Mouse (Mus musculus) megakaryocyte progenitor cell, adult 5-6 weeks (primary cell): ENCODE data around the gene Mthfr. TPM values are rescaled to one million over a fixed set of nuclear protein-coding genes. Genes with fewer than 3 reads are reported as not detected.

Experiments
- ATAC-seq: replicated peaks from 2 replicates; pipeline ENCODE4 v1.8.0; 2016; ENCODE audit warnings: mild to moderate bottlenecking, moderate TSS enrichment, inconsistent platforms; ENCODE audit not compliant: poor library complexity
- total RNA-seq, 2 experiments: library from RNA; stranded (forward) in 1 of 2; stranded (reverse) in 1 of 2; fragments of 157-497, 149-512 nt in 1 of 2; fragments of 200-1000 nt in 1 of 2; gene quantifications; 2 replicates each; pipeline versions ENCODE4 v1.2.3 to v1.2.4; 2015 to 2017

Mthfr gene
- total RNA-seq, 2 experiments from 2014 or later, result 6.2 to 7.2 TPM

DNA sequence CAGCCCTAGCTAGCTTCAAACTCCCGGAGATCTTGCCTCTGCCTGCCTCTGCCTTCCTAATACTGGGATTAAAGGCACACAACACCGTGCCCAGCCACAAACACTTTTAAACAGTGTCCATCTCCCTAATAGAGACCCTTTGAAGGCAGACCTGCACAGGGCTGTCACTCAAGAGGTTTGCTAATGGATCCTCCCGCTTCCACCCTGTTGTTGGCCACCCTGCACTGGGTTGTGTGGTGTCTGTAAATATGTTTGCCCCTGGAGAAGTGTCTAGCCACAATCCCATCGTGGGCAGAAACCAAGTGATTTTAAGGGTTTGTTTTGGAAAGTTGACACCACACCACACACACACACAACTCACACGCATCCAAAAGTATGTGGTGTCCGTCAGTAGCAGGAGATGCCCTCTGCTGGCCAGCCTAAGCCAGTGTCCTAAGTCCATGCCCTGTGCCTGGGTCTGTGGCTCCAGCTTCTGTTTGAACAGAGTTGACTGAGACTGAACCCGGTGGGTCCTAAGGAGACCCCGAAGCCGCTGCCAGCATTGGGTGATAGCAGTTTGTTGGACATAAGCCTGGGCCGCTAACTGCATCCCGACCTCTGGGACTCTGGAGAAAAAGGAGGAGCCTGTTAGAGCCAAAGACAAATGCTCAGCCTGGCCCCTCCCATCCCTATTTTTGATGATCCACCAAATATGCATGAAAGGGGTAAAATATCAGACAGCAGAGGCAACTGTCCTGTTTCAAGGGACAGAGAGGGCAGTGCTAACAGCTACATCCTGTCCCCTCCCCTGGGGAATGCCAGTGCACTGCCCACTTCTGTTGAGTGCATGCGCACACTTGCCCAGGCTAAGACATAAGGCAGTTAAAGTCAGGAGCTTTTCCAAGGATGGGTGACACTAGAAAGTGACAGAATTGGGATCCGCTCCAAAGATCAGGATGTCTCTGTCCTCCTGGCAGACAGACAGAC, 21.5 kb downstream of the Mthfr start:
- ATAC-seq, result peak; percentile 82

DNA sequence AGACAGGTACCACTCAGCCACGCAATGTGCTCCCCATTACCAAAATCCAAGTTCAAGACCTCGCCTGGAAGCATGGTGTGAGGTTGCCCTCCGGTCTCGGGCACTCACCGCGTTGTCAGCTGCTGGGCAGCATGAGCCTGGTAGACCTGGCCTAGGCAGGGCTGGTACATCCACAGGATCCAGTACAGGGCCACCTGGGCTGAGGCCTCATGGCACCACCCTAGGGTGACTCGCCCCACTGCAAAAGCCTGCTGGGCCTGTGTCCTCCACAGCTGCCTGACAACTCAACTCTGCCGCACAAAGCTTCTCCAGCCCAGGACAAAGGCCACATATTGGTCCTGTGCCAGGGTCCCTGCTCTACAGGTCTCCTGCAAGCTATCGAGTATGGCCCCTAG, 22.2 kb downstream of the Mthfr start:
- no peak for ATAC-seq

DNA sequence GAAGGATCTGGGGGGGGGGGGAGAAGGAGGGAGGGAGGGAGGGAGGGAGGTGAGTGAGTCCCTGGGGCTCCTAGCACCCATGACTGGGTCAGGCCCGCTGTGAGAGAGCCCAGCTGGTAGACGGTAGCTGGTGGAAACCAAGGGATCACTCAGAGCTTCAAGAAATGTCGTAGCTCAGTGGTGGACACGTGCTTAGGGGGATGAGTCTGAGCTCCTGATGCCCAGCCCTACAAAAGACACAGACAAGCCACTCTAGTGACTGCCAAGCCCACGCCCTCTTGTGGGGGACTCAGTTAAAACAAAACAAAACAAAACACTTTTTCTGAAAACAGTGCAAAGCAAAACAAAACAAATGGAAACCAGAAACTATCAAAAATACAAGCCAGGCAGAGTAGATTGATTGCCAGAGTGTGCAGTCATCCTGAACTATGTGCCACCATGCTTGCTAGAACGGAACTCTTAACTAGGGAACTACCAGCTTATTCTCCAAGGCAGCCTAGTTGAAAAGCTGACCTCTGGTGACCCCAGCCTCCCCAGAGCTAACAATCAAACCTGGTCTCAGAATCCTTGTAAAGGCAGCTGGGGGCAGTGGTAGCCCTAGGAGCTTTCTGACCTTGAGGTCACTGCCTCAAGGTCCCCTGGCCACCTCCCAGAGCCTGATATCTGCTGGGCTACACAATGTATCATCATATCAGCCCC, 27.0 kb downstream of the Mthfr start:
- ATAC-seq, result peak; percentile 54

DNA sequence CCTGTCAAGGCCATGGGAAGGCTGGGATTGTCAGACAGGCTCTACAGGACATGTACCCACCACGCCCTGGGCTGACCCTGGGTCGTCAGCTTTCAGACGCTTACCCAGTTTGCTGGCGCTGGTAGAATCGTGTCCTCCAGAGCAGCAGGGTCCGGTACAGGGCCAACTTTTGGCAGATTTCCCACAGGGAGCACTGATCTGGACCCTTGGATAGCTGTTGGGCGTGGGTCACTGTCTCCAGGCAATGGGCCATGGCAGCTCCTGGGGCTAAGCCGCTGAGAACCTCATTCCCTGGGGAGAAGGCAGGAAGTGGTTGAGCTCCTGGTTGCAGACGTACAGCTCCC, 27.5 kb downstream of the Mthfr start:
- ATAC-seq, result no peak

DNA sequence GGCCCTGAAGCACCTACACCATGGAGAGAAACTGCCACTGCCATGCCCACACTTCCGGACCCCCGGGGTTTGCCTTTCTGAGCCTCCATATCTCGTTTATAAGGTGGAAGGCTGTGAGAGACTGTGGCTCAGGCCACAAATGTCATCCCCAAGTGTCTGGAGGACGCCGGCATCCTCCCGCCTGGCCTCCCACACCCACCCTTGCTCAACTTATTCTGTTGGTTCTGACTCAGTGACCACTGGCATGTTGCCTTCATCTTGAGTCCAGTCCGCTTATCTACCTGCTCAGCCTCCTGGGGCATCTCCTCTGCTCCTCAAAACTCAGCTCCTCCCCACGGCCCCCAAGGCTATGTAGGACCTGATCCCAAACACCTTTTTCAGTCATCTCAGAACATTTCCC, 28.5 kb downstream of the Mthfr start:
- no peak for ATAC-seq

DNA sequence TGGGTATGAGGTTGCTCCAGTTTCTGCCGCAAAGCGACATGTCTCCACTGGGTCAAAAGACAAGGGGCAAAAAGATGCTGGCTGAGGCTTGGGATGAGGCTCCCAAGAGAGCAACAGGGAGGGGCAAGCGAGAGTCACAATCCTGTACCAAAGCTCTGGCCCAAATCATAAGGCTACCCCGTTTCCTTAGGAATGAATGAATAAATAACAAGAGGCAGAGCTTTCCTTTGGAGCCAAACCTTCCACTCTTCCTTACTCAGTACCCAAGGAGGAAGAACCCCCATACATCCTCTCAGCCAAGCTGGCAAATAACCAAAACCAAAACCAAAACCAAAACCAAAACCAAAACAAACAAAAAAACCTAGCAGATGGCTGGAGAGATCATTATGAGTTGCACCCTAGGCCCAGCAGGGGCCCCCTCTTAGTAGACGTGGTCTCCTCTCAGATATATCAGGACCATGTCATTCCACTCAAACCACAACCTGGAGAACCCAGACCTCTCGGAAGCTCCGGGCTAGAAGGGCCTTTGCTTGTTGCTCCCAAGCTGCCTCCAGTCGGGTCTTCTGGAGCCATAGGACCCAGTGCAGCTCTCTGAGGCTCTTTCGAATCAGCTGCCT, 30.8 kb downstream of the Mthfr start:
- ATAC-seq, result peak; percentile 40

DNA sequence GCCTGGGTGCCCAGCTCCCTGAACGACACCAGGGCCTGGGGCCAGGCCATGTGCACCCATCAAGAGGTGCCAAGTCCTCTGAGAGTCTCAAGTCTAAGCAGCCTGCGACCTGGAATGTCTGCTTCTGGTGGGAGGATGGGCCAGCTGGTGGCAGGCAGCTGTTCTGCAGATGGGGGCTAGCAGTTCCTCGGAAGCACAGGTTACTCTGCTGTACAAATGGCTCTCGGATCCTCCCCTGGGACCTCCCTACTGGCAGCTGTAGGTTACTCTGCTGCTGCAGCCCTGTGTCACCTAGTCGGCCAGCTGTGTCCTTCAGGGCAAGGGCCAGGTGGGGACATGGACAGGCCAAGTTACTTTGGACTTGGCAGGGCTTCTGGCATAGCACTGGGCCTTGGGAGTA, 32.6 kb downstream of the Mthfr start:
- no peak for ATAC-seq

DNA sequence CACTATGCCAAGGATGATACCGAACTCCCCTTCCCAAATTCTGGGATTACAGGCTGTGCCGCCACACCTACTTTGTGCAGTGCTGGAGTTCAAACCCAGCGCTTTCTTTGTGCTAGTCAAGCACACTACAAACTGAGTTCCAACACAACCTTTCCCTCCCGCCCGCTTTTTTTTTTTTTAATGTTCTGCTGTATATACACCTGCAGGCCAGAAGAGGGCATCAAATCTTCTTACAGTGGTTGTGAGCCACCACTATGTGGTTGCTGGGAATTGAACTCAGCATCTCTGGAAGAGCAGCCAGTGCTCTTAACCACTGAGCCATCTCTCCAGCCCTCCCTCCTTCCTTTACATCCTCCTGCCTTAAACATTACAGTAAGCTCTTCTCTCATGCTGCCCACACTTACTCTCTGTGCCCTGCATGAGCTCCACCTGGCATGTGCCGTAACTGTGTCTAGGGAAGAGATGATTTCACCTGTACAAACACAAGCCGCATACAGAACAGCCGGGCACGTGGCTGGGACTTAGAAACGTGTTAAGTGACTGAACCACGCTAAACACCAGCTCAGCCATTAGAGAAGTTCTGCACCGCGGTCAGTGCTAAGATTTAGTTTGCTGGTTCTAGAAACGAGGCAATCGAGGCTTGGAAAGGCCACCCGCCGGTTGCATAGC, 35.8 kb downstream of the Mthfr start:
- ATAC-seq, result peak; percentile 56

DNA sequence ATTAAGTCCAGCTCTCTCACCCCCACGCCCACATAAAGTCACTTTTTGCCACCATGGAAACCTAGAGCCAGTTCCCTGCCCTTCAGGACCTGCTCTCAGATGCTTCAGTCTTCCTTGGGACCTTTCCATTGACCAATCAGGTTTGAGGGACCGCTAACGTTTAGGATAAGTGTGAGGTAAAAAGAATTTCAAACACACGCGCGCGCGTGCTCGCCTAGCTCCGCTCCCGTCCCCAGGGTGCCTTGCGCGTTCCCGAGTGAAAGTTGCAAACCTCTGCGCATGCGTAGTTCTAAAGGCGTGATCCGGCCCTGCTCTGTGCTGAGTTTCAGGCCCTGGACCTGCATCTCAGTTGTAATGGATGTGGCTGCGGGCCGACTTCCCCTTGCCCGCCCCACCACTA, 36.4 kb downstream of the Mthfr start:
- peak; percentile 68 for ATAC-seq

DNA sequence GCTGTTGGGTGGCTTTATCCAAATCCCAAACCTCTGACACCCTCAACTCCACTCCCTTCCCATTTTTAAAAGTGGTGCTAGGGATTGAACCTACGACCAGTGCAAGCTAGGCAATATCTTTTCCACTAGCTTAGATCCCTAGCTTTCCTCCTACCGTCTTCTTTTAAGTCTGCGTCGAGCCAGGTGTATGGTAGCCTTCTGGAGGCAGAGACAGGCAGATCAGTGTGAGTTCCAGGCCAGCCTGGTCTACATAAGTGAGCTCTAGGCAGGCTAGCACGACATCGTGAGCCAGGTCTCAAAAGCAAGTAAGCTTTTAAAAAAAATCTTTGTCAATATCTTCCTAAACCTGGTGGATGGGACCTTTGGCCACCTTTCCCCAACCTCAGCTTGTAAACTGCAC, 37.0 kb downstream of the Mthfr start:
- ATAC-seq, result no peak

DNA sequence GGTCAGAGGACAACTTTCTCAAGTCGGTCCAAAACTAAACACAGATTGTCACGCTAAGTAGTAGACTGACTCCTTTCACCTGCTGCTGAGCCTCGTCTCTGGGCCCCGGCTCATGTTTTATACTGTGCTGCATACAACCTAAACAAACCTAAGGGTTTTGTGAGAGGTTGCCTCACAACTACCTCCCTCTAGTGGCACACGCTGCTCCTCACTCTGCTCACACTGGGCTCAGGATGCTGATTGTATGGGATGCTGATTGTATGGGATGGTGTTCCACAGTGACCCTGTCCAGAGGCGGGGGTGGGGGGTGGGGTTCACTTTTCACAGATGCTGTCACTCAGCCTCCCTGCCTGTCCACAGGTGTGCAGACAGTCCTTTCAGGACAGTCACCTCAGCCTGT, 40.3 kb downstream of the Mthfr start:
- ATAC-seq, result no peak

DNA sequence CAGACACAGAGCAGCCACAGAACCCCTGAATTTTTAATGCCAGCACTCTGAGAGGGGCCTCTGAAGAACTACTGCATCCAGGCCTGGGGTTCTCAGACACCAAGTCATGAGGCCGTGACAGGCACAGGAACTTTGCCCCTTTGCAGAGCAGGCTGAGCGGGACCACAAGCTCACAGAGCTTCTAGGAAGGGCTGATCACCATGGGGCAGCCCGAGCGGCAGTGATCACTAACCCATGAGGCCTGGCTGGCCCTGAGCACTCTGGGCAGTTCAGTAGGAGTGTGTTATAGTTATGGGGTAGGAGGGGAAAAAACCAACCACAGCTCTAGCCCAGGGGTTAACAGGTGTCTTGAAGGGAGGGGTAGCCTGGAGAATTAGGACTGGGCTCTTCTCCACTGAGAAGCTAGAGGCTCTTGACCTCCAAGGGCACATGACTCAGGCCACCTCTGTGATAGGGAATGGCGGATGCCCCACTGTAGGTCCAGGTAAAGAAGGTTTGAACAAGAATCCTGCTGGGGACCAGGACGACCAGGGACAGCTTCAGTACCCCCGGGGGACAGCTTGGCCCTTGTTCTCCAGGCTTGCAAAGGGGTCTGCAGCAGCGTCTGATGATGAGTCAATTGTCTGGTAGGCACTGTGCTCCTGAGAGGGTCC, 41.2 kb downstream of the Mthfr start:
- no peak for ATAC-seq

DNA sequence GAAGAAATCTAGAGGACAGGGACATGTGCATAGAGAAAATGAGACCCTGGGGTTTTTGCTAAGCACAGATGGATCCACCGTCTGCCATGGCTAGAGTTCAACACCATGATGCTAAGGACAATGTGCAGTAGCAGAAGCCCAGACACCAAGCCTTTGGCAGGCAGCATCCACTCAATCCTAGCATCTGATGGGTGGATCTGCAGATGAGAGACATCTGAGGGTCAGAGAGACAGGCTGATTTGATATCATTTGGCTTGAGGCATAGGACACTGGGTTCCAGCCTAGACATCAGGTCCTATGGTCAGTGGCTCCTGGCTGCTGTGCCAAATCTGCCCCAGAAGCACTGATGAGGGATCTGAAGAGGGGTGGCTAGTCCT, 41.7 kb downstream of the Mthfr start:
- ATAC-seq, result no peak

DNA sequence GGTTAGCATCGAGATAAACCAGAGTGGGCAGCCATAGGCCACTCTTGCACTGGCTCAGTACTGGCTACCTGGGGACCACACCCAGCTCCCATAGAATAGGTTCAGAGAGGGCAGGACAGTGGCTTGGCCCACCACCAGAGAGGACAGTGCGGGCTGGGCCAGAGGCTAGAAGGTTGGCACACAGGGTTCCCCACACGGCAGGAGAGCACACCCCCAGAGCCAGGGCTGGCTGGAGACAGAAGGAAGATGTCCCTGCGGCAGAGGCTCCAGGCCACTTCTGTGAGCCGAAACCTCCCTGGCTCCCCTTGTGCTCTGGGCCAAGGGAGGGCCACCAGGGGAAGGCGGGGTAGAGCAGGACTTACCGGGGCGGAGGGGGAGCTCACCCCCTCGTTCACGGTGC, 42.3 kb downstream of the Mthfr start:
- ATAC-seq, result no peak

DNA sequence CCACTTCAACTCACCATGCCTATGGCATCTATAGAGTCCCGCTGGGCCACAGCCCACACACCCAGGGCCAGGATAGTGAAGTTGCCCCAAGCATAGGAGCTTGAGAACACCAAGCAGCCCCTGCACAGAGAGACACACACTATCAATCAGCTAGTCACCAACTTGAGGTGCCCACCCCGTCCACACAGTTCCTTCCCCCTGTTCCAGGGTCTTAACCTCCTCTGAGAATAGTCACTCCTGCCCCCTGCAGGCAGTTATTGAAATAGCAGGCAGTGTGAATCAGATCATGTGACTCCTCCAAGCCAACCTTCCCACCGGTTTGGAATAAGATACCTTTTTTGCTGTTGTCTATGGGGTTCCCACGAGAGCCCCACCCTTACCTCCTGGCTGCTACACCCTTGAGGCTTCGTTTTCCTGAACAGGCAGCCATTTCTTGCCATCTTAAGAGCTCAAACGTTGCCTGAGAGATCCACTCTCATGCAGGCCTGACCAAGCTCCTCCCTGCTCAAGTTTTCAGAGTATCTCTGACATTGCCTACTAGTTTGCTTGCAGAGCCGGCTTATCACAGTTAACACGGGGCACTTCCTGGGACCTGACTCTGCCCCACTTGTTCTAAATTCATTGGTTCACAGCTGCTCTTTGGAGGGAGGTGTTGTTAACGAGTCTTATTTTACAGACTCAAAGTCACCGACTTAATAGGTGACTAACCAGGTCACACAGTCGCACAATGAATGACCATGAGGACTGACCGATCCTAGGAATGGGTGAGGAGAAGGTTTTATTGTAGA, 43.6 kb downstream of the Mthfr start:
- peak; percentile 62 for ATAC-seq

DNA sequence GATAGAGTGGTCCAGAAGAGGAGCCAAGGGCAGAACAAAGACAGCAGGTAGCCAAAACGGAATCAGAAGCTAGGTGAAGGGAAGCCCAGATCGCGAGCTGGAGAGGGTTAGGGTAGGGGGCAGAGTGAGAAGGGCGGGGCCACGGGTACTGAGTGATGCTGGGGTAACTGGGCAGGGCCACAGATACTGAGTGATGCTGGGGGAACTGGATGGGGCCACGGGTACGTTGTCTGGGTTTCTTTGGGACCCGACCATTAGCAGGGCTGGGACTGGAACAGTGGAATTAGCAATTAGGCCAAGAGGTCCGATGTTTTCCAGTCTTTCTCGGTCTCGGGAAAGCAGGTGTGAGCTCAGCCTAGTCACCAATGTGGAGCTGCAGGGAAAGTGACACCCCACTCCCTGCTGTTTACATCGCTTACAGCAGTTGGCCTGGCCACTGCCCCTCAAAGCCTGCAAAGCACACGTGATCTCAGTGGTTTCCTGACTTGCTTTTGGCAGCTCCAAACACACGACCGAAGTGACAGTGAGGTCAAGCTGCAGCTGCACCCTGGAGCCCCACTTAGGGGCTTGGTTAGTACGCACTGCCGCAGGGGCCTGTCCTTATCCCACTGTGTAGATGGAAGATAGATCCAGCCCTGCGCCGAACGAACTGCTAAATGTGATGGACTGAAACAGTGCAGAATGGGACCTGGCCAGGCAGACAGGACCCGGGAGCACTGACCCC, 44.5 kb downstream of the Mthfr start:
- peak; percentile 20 for ATAC-seq

DNA sequence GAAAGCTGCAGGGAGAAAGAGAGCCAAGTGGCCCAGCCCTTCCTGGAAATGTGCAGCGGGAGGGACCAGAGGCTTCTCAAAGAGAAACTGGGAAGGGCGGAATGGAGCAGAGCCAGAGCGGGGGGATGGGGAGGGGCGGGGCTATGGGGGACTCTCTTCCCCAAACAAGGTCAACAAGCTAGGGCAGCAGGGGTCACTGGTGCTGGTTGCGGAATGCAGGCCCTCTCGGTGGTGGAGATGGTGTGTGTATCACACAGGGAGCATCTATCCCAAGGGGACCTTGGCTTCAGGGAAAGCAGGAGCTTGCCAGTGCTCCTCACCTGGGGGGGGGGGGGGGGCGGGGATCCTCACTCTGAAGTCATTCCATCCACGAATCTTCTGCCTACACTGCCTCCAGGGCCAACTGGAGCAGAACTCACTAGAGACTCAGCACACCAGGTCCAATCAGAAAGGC, 45.4 kb downstream of the Mthfr start:
- ATAC-seq, result no peak

DNA sequence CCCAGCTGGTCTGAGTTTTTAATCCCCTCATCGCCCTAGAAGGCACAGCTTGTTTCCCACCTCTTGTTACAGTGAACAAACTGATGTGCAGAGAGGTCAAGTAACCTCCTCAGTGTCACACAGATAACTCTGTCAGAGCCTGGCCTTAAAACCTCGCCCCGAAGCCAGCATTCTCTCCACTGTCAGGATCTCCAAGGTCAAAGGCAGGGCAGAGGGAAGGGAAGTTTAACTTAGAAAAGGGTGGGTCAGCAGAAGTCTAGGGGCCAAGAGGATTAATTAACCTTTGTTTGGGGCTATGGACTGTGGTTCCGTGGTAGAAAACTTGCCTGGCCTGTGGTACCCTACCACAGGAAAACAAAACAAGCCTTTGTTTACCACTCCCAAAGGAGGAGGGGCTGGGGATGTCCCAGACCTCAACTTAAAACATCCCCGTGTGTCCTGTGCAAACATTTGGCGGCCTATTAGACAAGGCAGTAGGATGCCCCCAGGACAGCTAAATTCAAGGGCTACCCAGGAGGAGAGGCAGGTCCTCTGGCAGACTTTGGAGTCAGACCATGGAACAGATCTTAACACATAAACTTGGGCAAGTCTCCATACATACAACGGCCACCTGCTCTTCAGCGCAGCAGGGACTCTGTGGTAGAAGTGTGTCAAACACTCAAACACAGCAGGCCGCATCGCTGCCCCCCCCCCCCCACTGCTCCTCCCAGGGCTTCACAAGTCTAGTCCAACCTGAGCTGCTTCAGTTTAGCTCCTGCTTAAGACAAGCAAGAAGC, 46.4 kb downstream of the Mthfr start:
- ATAC-seq, result no peak

DNA sequence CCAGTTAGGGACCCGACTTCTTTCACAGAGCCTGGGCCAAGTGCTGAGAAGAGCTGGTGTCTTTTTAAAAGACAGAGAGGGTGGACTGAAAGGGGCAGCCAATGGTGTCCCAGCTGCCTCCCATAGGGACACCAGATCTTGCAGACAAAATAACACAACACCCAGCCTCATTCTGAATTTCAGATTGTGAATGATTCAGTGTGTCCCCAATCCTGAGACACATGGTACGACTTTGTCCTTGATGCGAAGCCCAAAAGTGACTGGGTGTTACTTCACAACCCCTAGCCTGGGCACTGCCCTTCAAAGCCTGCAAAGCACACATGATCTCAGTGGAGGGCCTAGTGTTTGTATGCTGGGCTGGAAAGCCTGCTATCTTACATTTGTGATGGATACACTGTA, 47.0 kb downstream of the Mthfr start:
- no peak for ATAC-seq
